Mouse (Mus musculus) megakaryocyte, embryonic 14.5 days (primary cell): ENCODE results near the gene Hsd3b4. TPM values are rescaled to one million over a fixed set of nuclear protein-coding genes. Genes with fewer than 3 reads are reported as not detected.

ENCODE experiments used
- polyA plus RNA-seq: library from polyadenylated mRNA; stranded (reverse); fragments of >175 nt; gene quantifications from 2 replicates; pipeline ENCODE4 v1.2.3, GENCODE M21; 2012; ENCODE audit warnings: low replicate concordance; ENCODE audit not compliant: insufficient read depth

The Hsd3b4 gene
- polyA plus RNA-seq, 1 experiment, result not detected

Other genes with a start within 250 kb of the Hsd3b4 start
- not detected in 2 replicates for gene Hmgcs2, start 230.1 kb downstream of the Hsd3b4 start, polyA plus RNA-seq
- 70.7 and 71.0 TPM in 2 replicates for gene Phgdh, start 170.5 kb downstream of the Hsd3b4 start, polyA plus RNA-seq
- gene Zfp697, start 128.1 kb downstream of the Hsd3b4 start, polyA plus RNA-seq, result not detected in 2 replicates
- gene Gm4450, start 53.4 kb downstream of the Hsd3b4 start, polyA plus RNA-seq, result not detected in 2 replicates
- gene Gm10681, start 78.3 kb upstream of the Hsd3b4 start, polyA plus RNA-seq, result not detected in 2 replicates
- 1.1 TPM in 1 of 2 replicates, not detected in the other for gene Hsd3b5, start 119.7 kb upstream of the Hsd3b4 start, polyA plus RNA-seq
- not detected in 2 replicates for gene Hsd3b2, start 214.0 kb upstream of the Hsd3b4 start, polyA plus RNA-seq